Mouse (Mus musculus) embryonic stem cell, embryonic (primary cell): ENCODE data around the gene Nudt16l1.

Source experiments
- CTCF ChIA-PET, 4 experiments: fragments of 300-600 bp in 2 of 4; fragments of 350-600 bp in 2 of 4; sonication (Branson Sonifier 250); formaldehyde crosslinking; loops; one replicate each; lab custom pipeline; 2022; ENCODE audit warnings: inconsistent platforms in 2 of 4; lab: Charles Lee
- POLR2A ChIA-PET, 4 experiments: fragments of 300-600 bp in 2 of 4; fragments of 350-600 bp in 2 of 4; sonication (Branson Sonifier 250); formaldehyde crosslinking; loops; one replicate each; lab custom pipeline; 2022; ENCODE audit warnings: antibody characterized with exemption in 4 of 4, inconsistent platforms in 1 of 4; lab: Charles Lee

Nudt16l1 gene

GRCm38 (mm10) chr16:4963797-4964709, 25.5 kb downstream of the Nudt16l1 start, which contains the start of gene Anks3:
Gene Anks3 (minus strand): TSS chr16:4964205.
- ChIA-PET POLR2A (interaction anchor here (0.5 to 2.3 kb wide), 36 partner anchors 9 to 1095 kb away, joined by 3 to 14 read pairs (median 4); partner anchors contain the start of genes Ubald1 (in 3 of the 4), Ubn1 (in 3 of the 4), Glyr1 (in 2 of the 4) and Nudt16l1 (in 2 of the 4)), CTCF (interaction anchor here in 3 of 4 experiments (0.5 to 1.6 kb wide), 6 partner anchors 10 to 334 kb away, joined by 3 to 5 read pairs (median 3); partner anchors contain the start of gene Cdip1 (in 1 of the 3))

DNA sequence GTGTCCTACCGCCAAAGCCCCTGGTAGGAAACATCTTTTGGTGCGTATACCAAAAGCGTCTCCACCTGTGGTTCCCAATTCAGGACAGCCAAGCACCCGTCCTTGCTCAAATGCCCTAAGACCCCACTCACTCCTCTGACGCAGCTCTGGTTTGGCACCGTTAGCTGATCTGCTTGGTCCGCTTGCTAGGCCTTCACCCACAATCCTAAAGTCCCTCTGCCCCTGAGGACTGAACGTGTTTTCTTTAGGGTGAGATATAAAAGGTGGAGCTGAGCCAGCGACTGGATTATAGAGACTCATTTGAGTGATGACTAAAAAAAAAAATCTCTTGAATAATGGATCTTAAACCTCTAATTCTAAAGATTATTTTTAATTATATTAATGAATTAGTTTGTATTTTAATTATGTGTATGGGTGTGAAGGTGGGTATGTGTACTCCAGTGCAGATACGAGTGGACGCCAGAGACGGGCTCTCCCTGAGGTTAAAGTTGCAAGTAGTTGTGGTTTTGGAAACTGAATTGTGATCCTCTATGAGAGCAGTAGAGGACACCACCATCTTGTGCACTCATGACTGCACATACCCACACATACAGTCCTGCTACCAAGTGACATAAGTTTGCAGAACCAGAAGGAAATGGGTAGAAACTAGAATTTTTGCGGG, 26.3 kb downstream of the Nudt16l1 start:
- CTCF ChIA-PET = interaction anchor here in 3 of 4 experiments (0.7 to 1.6 kb wide), 6 partner anchors 15 to 335 kb away, joined by 3 to 5 read pairs (median 3); partner anchors contain the start of gene Cdip1 (in 1 of the 3)
- POLR2A ChIA-PET = interaction anchor here in 3 of 4 experiments (0.6 to 2.3 kb wide), 33 partner anchors 9 to 1096 kb away, joined by 3 to 14 read pairs (median 4); partner anchors contain the start of genes Glyr1 (in 2 of the 3), Nudt16l1 (in 2 of the 3), Rogdi (in 2 of the 3) and Ubn1 (in 2 of the 3)

GRCm38 (mm10) chr16:4965392-4966129, 27.0 kb downstream of the Nudt16l1 start:
- ChIA-PET POLR2A (interaction anchor here in 3 of 4 experiments (0.6 to 1.8 kb wide), 15 partner anchors 9 to 382 kb away, joined by 3 to 14 read pairs (median 4); partner anchors contain the start of genes Glyr1 (in 1 of the 3), Rogdi (in 1 of the 3), Ubald1 (in 1 of the 3) and Ubn1 (in 1 of the 3)), CTCF (interaction anchor here in 2 of 4 experiments (0.7 to 1.3 kb wide), 3 partner anchors 14 to 234 kb away, joined by 3 to 4 read pairs (median 3); partner anchors contain the start of gene Cdip1 (in 1 of the 2))

- ChIA-PET CTCF (interaction anchor here in 1 of 4 experiments (1.3 kb wide), 1 partner anchor 301 kb away, joined by 3 read pairs; no protein-coding TSS in a partner anchor), POLR2A (interaction anchor here in 3 of 4 experiments (0.7 to 1.6 kb wide), 4 partner anchors 10 to 89 kb away, joined by 3 to 4 read pairs (median 4); partner anchors contain the start of gene Ubald1 (in 1 of the 3))
Measured at GRCm38 (mm10) chr16:4968426-4968825, 29.9 kb downstream of the Nudt16l1 start.

- ChIA-PET CTCF (no interaction called here), POLR2A (interaction anchor here in 2 of 4 experiments (1.3 to 1.6 kb wide), 2 partner anchors 9 to 18 kb away, joined by 4 read pairs; no protein-coding TSS in a partner anchor)
Measured at GRCm38 (mm10) chr16:4969055-4969843, 30.7 kb downstream of the Nudt16l1 start.

DNA sequence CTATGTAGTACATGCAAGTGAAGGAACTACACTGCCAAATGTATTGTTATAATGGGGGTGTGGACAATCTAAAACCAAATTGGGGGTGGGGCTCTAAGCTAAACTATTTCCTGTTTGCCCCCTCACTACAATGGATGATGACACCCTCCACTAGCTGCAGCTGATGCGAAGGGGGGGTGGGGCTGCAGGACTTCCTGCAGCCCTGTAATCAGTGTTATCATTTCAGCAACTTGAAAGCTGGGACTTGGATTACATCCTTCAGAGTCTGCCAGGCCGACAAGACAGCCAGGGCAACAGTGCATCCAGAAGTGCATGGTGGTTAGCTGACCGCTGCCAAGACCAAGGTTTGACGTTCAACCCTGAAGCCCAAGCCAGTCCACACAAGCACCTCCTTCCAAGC, 33.1 kb downstream of the Nudt16l1 start:
- POLR2A ChIA-PET = interaction anchor here in 3 of 4 experiments (0.6 to 3.0 kb wide), 21 partner anchors 9 to 284 kb away, joined by 3 to 16 read pairs (median 4); partner anchors contain the start of genes Rogdi (in 2 of the 3), Ubald1 (in 2 of the 3), Eef2kmt (in 1 of the 3) and Glyr1 (in 1 of the 3)
- CTCF ChIA-PET = interaction anchor here (0.6 to 2.0 kb wide), 6 partner anchors 8 to 71 kb away, joined by 3 to 5 read pairs (median 3); no protein-coding TSS in a partner anchor

- ChIA-PET POLR2A (interaction anchor here in 3 of 4 experiments (0.6 to 2.6 kb wide), 13 partner anchors 8 to 433 kb away, joined by 3 to 9 read pairs (median 4); partner anchors contain the start of genes Anks3 (in 2 of the 3), Rogdi (in 2 of the 3), Glyr1 (in 1 of the 3) and Srl (in 1 of the 3)), CTCF (interaction anchor here in 3 of 4 experiments (0.6 to 1.7 kb wide), 4 partner anchors 9 to 205 kb away, joined by 3 to 5 read pairs (median 3); no protein-coding TSS in a partner anchor)
Measured at GRCm38 (mm10) chr16:4974521-4974920, 36.0 kb downstream of the Nudt16l1 start.

GRCm38 (mm10) chr16:4976180-4976579, 37.6 kb downstream of the Nudt16l1 start:
- ChIA-PET CTCF (interaction anchor here in 2 of 4 experiments (0.6 kb wide), 2 partner anchors 19 to 171 kb away, joined by 3 to 13 read pairs; no protein-coding TSS in a partner anchor), POLR2A (interaction anchor here in 3 of 4 experiments (0.6 to 2.0 kb wide), 9 partner anchors 11 to 841 kb away, joined by 3 to 7 read pairs (median 4); partner anchors contain the start of genes Rogdi (in 2 of the 3), Anks3 (in 1 of the 3), Glyr1 (in 1 of the 3) and Ubald1 (in 1 of the 3))

- CTCF ChIA-PET = interaction anchor here in 1 of 4 experiments (1.6 kb wide), 1 partner anchor 64 kb away, joined by 3 read pairs; no protein-coding TSS in a partner anchor
- POLR2A ChIA-PET = interaction anchor here in 3 of 4 experiments (0.6 to 1.2 kb wide), 4 partner anchors 10 to 272 kb away, joined by 3 to 4 read pairs (median 4); no protein-coding TSS in a partner anchor
Measured at GRCm38 (mm10) chr16:4978275-4979051, 39.9 kb downstream of the Nudt16l1 start.

GRCm38 (mm10) chr16:4979755-4980380, 41.3 kb downstream of the Nudt16l1 start:
- ChIA-PET POLR2A (interaction anchor here in 2 of 4 experiments (0.6 to 3.3 kb wide), 5 partner anchors 9 to 270 kb away, joined by 3 to 16 read pairs (median 3); partner anchors contain the start of genes Rogdi (in 1 of the 2) and Ubald1 (in 1 of the 2)), CTCF (interaction anchor here (0.6 to 1.6 kb wide), 15 partner anchors 8 to 265 kb away, joined by 3 to 5 read pairs (median 3); partner anchors contain the start of genes Anks3 (in 1 of the 4) and Rogdi (in 1 of the 4))

GRCm38 (mm10) chr16:4984717-4985116, 46.2 kb downstream of the Nudt16l1 start:
- CTCF ChIA-PET = interaction anchor here in 1 of 4 experiments (0.5 kb wide), 1 partner anchor 10 kb away, joined by 3 read pairs; no protein-coding TSS in a partner anchor
- POLR2A ChIA-PET = interaction anchor here in 3 of 4 experiments (0.8 to 5.0 kb wide), 7 partner anchors 10 to 65 kb away, joined by 3 to 21 read pairs (median 3); partner anchors contain the start of genes Rogdi (in 2 of the 3), Glyr1 (in 1 of the 3) and Ubn1 (in 1 of the 3)
